7 mouse cellular contexts compared by ENCODE assay signal in the genomic region with DNA sequence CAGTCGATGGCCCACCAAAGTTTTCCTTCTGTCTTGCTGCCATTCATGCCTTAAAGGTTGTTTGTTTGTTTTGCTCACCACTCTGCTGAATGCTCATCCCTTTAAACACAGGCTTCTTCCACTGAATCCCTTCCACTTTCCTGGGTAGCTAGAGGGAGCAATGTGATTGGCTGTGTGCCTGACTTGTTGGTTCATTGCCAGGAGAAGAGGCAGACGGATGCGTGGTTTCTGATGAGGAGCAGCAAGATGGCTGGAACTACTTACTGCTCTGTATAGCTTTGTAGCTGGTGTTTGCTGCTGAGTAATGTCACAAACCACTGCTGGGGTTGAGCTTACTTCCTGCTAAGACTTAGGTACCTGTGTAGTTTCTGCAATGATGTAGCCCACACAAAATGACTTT.
DNase-seq lines count a peak whose midpoint lies in the region; ATAC-seq lines count a peak whose summit lies in the region.

No protein-coding gene starts in this region.

- H3K27me3 ChIP-seq in hindbrain, embryonic 15.5 days = no peaks in the 10 kb centered on the region
- H3K27me3 ChIP-seq in hindbrain, embryonic 12.5 days = no peaks in the 10 kb centered on the region

- DNase-seq in 416B (ENCODE audit: low read depth) = peak; percentile 73
- peak; percentile 59 for DNase-seq in Muller cell, postnatal 12 days (ENCODE audit: inconsistent ontology term)
- DNase-seq in heart, postnatal 4 days = peak; percentile 69
- DNase-seq in embryo, embryonic 10.5 days (ENCODE audit: low spot score) = no peak

- WGBS in hindbrain, embryonic 15.5 days = 54% methylated on average over 3 of the region's 3 CpGs
- 88% methylated on average over 3 of the region's 3 CpGs for WGBS in hindbrain, embryonic 12.5 days

- no peaks in the 10 kb centered on the region for H3K9me3 ChIP-seq in hindbrain, embryonic 15.5 days
- no peaks in the 10 kb centered on the region for H3K9me3 ChIP-seq in hindbrain, embryonic 12.5 days (replicated peaks)

- H3K4me1 ChIP-seq in hindbrain, embryonic 15.5 days (replicated peaks) = no peaks in the 10 kb centered on the region
- peaks cover 6% of the 10 kb centered on the region; the same call in 1 of the 2 replicates for H3K4me1 ChIP-seq in hindbrain, embryonic 12.5 days

- no peaks in the 10 kb centered on the region for H3K36me3 ChIP-seq in hindbrain, embryonic 15.5 days
- no peaks in the 10 kb centered on the region for H3K36me3 ChIP-seq in hindbrain, embryonic 12.5 days

- H3K27ac ChIP-seq in hindbrain, embryonic 15.5 days (replicated peaks) = no peak overlapping the region
- no peak overlapping the region for H3K27ac ChIP-seq in hindbrain, embryonic 12.5 days

- peak; percentile 50; the same call in 1 of the 2 replicates for ATAC-seq in hindbrain, embryonic 15.5 days (ENCODE audit: low FRiP score, low read depth)
- no peak for ATAC-seq in hindbrain, embryonic 12.5 days (ENCODE audit: low FRiP score)
- no peak for ATAC-seq in CD4-positive, CD25-positive, alpha-beta regulatory T cell, adult 4 months

- H3K4me2 ChIP-seq in hindbrain, embryonic 15.5 days = no peak overlapping the region
- no peak overlapping the region for H3K4me2 ChIP-seq in hindbrain, embryonic 12.5 days (replicated peaks)

- H3K4me3 ChIP-seq in hindbrain, embryonic 15.5 days = no peak overlapping the region
- no peak overlapping the region for H3K4me3 ChIP-seq in hindbrain, embryonic 12.5 days

- H3K9ac ChIP-seq in hindbrain, embryonic 15.5 days = no peak overlapping the region
- H3K9ac ChIP-seq in hindbrain, embryonic 12.5 days = no peak overlapping the region
